Mouse (Mus musculus): ENCODE results near the gene Tnxb. TPM values are rescaled to one million over a fixed set of nuclear protein-coding genes. Genes with fewer than 3 reads are reported as not detected.
A peak's percentile ranks its signal among the peaks of the same experiment; 100 is the strongest.

Tnxb gene
- polyA plus RNA-seq, 1 experiment from 2014 or later = 1.1 TPM

DNA sequence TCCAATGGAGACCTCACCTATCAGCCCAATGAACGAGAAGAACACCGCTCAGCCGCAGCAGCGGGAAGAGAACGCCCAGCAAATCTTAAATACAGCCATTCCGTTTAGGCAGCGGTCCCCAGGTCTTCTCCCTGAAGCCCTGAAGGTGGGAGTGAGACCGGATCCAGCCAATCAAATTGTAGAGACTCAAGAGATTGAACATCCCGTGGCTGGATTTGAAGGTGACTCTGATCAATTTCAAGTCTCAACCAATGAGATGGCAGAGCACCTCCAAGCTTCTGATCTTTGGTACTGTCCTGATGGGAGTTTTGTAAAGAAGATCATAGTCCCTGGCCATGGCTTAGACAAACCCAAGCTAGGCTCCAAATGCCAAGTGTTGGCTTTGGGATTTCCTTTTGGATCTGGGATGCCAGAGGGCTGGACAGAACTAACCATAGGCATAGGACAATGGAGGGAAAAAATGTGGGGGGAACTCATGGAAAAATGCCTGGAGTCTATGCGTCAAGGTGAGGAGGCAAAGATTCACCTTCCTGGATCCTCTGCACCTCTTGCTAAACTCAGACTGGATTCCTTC, 25.0 kb upstream of the Tnxb start:
- Histone ChIP-seq H3K27me3 (replicated peaks) (no peaks in the 10 kb centered on the region), H3K9me3 (no peaks in the 10 kb centered on the region), H3K36me3 (peaks cover 7% of the 10 kb centered on the region), H3K4me1 (replicated peaks) (peaks cover 32% of the 10 kb centered on the region), H3K9ac (peak overlapping the region; percentile 68), H3K4me2 (replicated peaks) (peak overlapping the region; percentile 68), H3K27ac (0 out of 2 replicates have a peak overlapping the region, but pooled peaks have one; percentile 66), H3K4me3 (replicated peaks) (peak overlapping the region; percentile 55)
- WGBS = 40% methylated on average over 10 of the region's 10 CpGs
- no peak for ATAC-seq

DNA sequence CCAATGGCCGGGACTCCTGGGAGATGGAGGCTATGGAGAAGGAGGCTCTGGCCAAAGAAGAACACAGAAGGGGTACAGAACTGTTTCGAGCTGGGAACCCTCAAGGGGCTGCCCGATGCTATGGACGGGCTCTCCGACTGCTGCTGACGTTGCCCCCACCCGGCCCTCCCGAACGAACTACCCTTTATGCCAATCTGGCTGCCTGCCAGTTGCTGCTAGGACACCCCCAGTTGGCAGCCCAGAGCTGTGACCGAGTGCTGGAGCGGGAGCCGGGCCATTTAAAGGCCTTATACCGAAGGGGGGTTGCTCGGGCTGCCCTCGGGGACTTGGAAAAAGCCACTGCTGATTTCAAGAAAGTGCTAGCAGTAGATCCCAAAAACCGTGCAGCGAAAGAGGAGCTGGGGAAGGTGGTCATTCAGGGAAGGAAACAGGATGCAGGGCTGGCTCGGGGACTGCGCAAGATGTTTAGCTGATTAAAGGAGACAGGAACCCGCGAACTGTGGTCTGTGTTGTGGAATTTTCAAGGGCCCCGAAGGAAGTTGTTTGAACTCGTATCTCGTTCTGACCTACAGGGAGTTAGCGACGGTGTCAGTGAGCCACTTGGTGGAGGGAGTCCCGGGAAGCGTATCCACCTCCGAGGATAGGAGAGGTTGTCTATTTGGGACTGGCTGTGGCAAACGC, 24.4 kb upstream of the Tnxb start:
- Histone ChIP-seq H3K36me3 (peaks cover 7% of the 10 kb centered on the region), H3K9ac (no peak overlapping the region), H3K9me3 (no peaks in the 10 kb centered on the region), H3K4me3 (replicated peaks) (no peak overlapping the region), H3K4me1 (replicated peaks) (peaks cover 28% of the 10 kb centered on the region), H3K27ac (no peak overlapping the region), H3K27me3 (replicated peaks) (no peaks in the 10 kb centered on the region), H3K4me2 (replicated peaks) (peak overlapping the region; percentile 68)
- no peak for ATAC-seq
- WGBS = 91% methylated on average over 30 of the region's 30 CpGs

DNA sequence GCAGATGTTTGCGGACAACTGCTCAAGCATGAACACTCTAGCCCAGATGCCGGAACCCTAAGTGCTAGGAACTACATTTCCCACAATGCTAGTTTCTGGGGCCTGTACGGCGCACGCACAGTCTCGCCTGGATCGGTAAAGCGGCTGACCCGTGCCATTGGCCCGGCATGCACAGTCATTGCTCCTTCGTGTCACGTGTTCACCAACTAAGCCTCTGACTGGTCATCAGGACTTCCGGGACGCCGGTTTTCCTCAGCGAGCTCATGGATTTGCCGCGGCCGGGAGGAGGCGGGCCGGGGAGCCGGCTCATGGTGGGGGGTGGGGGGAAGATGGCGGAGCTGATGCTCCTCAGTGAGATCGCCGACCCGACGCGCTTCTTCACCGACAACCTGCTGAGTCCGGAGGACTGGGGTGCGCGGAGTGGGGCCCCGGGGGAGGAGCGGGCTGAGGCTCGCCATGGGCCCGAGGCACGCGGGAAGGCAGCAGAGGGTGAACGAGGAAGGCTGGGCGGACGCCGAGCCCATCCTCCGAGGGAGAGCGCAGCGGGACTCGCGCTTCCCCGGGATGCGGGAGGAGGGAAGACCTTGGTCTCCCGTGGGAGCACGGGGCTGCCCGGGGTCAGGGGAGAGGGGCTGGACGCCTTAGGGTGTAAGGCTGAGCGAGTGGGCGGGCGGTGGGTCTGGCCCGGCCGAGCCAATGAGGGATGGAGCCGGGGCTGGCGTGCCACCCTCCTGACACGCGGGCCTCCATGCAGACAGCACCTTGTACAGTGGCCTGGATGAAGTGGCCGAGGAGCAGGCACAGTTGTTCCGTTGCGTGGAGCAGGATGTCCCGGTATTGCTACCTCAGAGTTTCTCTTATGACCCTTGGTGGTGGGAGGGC, 23.2 kb upstream of the Tnxb start, which contains the start of gene Atf6b:
Gene Atf6b (plus strand): TSS at position 241 of the 882 bp plus-strand sequence.
- Histone ChIP-seq H3K9ac (peak within 1 kb of the TSS; percentile 90), H3K36me3 (peaks cover 11% of the 10 kb centered on the region), H3K9me3 (no peaks in the 10 kb centered on the region), H3K4me2 (replicated peaks) (peak within 1 kb of the TSS; percentile 89), H3K4me1 (replicated peaks) (peaks cover 23% of the 10 kb centered on the region), H3K4me3 (replicated peaks) (peak within 1 kb of the TSS; percentile 97), H3K27me3 (replicated peaks) (no peaks in the 10 kb centered on the region), H3K27ac (peak within 1 kb of the TSS; percentile 71)
- peak; percentile 97 for ATAC-seq
- WGBS = under 1% methylated on average over 66 of the region's 66 CpGs

DNA sequence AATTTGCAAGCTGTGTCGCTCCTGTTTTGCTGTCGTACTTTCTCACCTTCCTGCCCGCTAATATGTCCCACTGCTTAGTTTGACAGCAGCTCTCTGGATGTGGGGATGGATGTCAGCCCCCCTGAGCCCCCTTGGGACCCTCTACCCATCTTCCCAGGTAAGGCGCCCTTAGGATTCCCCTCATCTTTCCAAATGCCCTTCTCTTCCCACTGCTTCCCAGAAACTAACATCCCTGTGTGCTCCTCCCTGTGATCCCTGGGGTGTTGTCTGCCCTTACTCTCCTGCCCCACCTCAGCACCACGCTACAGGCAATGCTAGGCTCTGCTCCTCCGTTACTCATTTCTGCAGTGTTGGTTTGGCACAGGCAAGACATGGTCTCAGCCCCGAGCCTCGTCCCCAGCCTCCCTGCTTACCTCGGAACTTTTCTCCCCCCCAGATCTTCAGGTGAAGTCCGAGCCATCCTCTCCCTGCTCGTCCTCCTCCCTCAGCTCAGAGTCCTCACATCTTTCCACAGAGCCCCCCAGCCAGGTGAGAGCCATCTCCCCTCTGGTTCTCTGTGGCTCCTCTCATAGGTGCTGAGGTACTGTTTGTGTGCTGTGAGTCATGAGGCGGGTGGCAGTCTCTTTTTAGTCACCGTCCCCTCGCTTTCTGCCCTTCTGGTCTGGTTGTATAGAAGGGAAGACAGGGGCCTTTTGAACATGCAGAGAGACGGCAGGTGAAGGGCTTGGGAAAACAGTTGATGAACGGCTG, 22.0 kb upstream of the Tnxb start:
- Histone ChIP-seq H3K36me3 (peaks cover 11% of the 10 kb centered on the region), H3K4me1 (replicated peaks) (peaks cover 23% of the 10 kb centered on the region), H3K27ac (no peak overlapping the region), H3K27me3 (replicated peaks) (no peaks in the 10 kb centered on the region), H3K4me3 (replicated peaks) (peak overlapping the region; percentile 97; the same call in 1 of the 2 replicates), H3K9ac (no peak overlapping the region; the same call in 1 of the 2 replicates), H3K4me2 (replicated peaks) (peak overlapping the region; percentile 89), H3K9me3 (no peaks in the 10 kb centered on the region)
- WGBS = 83% methylated on average over 16 of the region's 16 CpGs
- no peak for ATAC-seq

DNA sequence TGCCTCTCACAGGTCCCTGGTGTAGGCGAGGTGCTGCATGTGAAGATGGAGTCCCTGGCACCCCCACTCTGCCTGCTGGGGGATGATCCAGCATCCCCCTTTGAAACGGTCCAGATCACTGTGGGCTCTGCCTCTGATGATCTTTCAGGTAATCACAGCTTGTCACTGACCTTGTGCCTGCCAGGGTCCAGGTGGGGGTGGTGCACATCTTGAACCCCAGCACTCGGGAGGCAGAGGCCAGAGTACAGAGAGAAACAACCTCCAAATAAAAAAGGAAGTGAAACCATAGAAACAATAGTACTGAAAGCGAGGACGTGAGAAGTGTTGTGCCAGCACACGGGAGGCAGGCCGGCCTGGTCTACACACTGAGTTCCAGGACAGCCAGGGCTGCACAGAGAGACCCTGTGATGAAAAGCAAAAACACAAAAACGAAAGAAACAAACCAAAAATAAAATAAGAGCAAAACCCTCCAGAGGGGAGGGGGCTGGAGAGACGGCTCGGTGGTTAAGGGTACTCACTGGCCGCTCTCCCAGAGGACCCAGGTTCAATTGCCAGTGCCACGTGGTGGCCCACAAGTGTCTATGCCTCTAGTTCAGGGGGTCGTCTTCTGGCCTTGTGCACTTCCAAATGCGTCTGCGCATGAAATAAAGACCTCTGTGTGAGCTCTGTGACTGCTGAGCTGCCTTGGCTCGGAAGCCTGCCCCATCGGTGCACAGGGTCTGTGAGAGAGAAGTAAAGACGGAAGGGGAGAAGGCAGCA, 21.1 kb upstream of the Tnxb start:
- H3K4me3 ChIP-seq (replicated peaks) = no peak overlapping the region
- no peaks in the 10 kb centered on the region for H3K9me3 ChIP-seq
- H3K27ac ChIP-seq = no peak overlapping the region
- peaks cover 11% of the 10 kb centered on the region for H3K36me3 ChIP-seq
- H3K4me2 ChIP-seq (replicated peaks) = no peak overlapping the region
- ATAC-seq = no peak
- peaks cover 20% of the 10 kb centered on the region for H3K4me1 ChIP-seq (replicated peaks)
- H3K27me3 ChIP-seq (replicated peaks) = no peaks in the 10 kb centered on the region
- 88% methylated on average over 18 of the region's 18 CpGs for WGBS
- no peak overlapping the region for H3K9ac ChIP-seq

DNA sequence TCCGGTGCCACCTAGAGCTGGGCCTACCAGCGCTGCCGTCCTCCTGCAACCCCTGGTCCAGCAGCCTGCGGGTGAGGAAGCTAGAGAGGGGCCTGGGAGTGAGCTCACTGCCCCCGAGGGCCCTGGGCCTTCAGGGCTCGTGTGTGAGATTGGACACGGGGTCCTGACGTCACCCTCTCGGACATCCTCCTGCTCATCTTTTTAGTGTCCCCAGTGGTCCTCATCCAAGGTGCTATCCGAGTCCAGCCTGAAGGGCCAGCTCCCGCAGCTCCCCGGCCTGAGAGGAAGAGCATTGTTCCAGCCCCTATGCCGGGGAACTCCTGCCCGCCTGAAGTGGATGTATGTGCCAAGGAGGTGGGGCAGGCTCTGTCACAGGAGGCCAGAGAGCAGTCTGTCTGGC, 19.6 kb upstream of the Tnxb start:
- no peak for ATAC-seq
- Histone ChIP-seq H3K27ac (no peak overlapping the region), H3K4me1 (replicated peaks) (peaks cover 25% of the 10 kb centered on the region), H3K27me3 (replicated peaks) (no peaks in the 10 kb centered on the region), H3K9me3 (no peaks in the 10 kb centered on the region), H3K36me3 (peaks cover 7% of the 10 kb centered on the region), H3K4me2 (replicated peaks) (no peak overlapping the region), H3K9ac (no peak overlapping the region), H3K4me3 (replicated peaks) (no peak overlapping the region)
- 94% methylated on average over 14 of the region's 14 CpGs for WGBS

DNA sequence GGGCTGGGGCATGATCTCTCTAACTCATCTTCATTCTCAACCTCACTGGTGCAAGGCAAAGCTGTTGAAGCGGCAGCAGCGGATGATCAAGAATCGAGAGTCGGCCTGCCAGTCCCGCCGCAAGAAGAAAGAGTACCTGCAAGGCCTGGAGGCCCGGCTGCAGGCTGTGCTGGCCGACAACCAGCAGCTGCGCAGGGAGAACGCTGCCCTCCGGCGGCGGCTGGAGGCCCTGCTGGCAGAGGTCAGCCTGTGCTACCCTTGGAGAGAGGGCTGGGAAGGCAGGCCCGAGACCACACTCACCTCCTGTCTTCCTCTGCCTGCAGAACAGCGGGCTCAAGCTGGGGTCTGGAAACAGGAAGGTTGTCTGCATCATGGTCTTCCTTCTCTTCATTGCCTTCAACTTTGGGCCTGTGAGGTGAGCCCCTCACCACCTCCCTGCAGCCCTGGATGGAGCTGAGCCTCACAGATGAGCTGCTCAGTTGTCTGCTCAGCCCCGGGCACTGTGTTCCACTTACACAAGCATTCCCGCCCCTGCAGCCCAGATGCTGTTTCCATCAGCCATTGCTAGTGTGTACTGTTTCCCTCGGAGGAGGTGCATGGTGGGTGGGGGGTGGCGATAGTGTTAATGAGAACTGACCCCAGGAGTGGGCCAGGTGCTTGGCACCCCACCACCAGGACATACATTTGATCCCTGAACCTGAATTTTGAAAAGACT, 18.7 kb upstream of the Tnxb start:
- Histone ChIP-seq H3K4me1 (replicated peaks) (peaks cover 28% of the 10 kb centered on the region), H3K27ac (no peak overlapping the region), H3K4me2 (replicated peaks) (no peak overlapping the region), H3K36me3 (peaks cover 6% of the 10 kb centered on the region), H3K9me3 (no peaks in the 10 kb centered on the region), H3K4me3 (replicated peaks) (no peak overlapping the region), H3K27me3 (replicated peaks) (no peaks in the 10 kb centered on the region), H3K9ac (no peak overlapping the region)
- 56% methylated on average over 19 of the region's 19 CpGs for WGBS
- no peak for ATAC-seq

DNA sequence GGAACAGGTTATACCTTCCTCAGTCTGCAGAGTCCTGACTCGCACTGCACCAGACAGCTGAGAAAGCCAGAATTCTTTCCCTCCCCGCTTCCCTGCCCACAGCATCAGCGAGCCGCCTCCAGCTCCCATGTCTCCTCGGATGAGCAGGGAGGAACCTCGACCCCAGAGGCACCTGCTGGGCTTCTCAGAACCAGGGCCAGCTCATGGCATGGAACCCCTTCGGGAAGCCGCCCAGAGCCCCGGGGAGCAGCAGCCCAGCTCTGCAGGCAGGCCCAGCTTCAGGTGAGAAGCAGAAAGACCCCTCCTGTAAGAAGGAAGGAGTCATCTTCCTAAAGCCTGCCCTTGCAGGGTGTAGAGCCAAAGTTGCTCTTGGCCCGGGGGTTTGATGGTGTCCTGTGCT, 17.8 kb upstream of the Tnxb start:
- H3K27ac ChIP-seq = no peak overlapping the region
- H3K4me1 ChIP-seq (replicated peaks) = peaks cover 34% of the 10 kb centered on the region
- peaks cover 6% of the 10 kb centered on the region for H3K36me3 ChIP-seq
- H3K9me3 ChIP-seq = no peaks in the 10 kb centered on the region
- ATAC-seq = no peak
- H3K4me2 ChIP-seq (replicated peaks) = no peak overlapping the region
- 96% methylated on average over 10 of the region's 10 CpGs for WGBS
- no peak overlapping the region for H3K9ac ChIP-seq
- H3K4me3 ChIP-seq (replicated peaks) = no peak overlapping the region
- no peaks in the 10 kb centered on the region for H3K27me3 ChIP-seq (replicated peaks)

DNA sequence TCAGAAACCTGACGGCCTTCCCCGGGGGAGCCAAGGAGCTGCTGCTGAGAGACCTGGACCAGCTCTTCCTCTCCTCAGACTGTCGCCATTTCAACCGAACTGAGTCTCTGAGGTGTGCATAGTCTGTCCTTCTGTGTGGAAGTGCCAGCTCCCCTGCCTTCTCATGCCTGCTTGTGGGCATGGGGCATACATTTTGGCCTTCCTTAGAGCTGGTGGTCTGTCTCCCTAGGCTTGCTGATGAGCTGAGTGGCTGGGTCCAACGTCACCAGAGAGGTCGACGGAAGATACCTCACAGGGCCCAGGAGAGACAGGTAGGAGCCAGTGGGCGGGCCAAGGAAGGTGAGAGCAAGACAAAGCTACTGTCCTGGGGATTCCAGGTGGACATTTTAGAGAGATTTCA, 17.4 kb upstream of the Tnxb start:
- Histone ChIP-seq H3K4me2 (replicated peaks) (no peak overlapping the region), H3K27ac (no peak overlapping the region), H3K27me3 (replicated peaks) (no peaks in the 10 kb centered on the region), H3K9me3 (no peaks in the 10 kb centered on the region), H3K4me3 (replicated peaks) (no peak overlapping the region), H3K4me1 (replicated peaks) (peaks cover 29% of the 10 kb centered on the region), H3K36me3 (peaks cover 6% of the 10 kb centered on the region), H3K9ac (no peak overlapping the region)
- no peak for ATAC-seq
- WGBS = 94% methylated on average over 8 of the region's 8 CpGs

DNA sequence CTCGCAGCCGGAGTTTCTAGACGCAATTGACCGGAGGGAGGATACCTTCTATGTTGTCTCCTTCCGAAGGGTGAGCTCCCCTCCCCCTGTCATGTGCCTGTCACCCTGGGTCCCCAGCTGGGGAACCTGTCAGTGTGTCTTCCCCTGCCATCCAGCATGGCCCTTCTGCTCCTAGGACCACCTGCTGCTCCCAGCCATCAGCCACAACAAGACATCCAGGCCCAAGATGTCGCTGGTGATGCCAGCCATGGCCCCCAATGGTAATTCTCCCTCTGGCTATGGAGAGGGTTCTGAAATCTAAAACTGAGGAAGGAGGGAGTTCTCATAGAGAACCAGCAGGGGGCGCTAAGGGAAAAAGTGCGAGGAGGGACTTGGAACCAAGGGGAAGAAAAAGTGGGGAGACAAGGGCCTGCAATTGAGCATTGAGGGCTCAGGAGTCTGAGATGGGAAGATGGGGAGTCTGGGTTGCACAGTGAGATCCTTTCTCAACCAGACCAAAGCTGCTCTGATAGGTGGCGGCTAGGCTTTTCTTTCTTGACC, 16.5 kb upstream of the Tnxb start:
- Histone ChIP-seq H3K27ac (no peak overlapping the region), H3K4me1 (replicated peaks) (peaks cover 26% of the 10 kb centered on the region), H3K9ac (no peak overlapping the region), H3K27me3 (replicated peaks) (no peaks in the 10 kb centered on the region), H3K4me3 (replicated peaks) (no peak overlapping the region), H3K4me2 (replicated peaks) (no peak overlapping the region), H3K9me3 (no peaks in the 10 kb centered on the region), H3K36me3 (peaks cover 6% of the 10 kb centered on the region)
- no peak for ATAC-seq
- WGBS = 64% methylated on average over 9 of the region's 9 CpGs

DNA sequence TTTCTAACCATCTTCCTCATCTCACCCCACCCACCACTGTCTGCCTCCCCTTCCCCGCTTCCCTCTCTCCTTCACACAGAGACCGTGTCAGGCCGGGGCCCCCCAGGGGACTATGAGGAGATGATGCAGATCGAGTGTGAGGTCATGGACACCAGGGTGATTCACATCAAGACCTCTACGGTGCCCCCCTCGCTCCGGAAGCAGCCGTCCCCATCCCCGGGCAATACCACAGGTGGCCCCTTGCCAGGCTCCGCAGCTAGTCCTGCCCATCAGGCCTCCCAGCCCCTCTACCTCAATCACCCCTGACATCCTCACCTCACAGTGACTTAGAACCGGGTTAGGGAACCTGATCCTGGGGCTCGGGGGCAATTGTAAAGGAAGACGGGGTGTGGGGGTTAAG, 15.9 kb upstream of the Tnxb start:
- no peak overlapping the region for H3K4me2 ChIP-seq (replicated peaks)
- peaks cover 3% of the 10 kb centered on the region; the same call in 1 of the 2 replicates for H3K27me3 ChIP-seq (replicated peaks)
- H3K4me1 ChIP-seq (replicated peaks) = peaks cover 28% of the 10 kb centered on the region
- H3K9ac ChIP-seq = no peak overlapping the region
- H3K27ac ChIP-seq = peak overlapping the region; percentile 44; the same call in 1 of the 2 replicates
- peaks cover 6% of the 10 kb centered on the region for H3K36me3 ChIP-seq
- WGBS = 92% methylated on average over 13 of the region's 13 CpGs
- no peak overlapping the region for H3K4me3 ChIP-seq (replicated peaks)
- no peaks in the 10 kb centered on the region for H3K9me3 ChIP-seq
- no peak for ATAC-seq
